ENCODE assay signal across 20 mouse cellular contexts in the genomic region with DNA sequence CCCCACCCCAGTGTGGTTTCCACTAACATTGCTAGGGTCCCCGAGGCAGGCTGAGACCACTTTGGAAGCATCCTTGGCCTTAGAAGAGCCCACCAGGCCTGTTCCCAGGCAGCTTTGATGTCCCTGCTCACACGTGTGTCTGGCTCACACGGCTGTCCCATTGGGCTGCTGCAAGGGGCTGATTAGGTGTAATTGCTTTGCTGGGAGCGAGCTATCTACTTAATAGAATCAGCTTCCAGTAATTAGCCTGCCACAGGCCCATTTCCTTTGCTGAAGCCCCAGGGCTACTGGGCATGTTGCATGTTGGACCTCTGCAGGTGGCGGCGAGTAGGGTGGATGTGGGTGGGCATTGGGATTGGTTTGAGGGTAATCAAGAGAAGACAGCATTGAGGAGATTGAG. TPM values are rescaled to one million over a fixed set of nuclear protein-coding genes. Genes with fewer than 3 reads are reported as not detected.
"Had no signal": no experiment of that assay in that cellular context is flagged by ENCODE, and none has a peak within 500 bp of the region (broad histone marks: within the 10 kb centered on the region; RNA-seq: fewer than 3 reads in every experiment).

No protein-coding gene starts in this region.

- H3K36me3 ChIP-seq: limb, embryonic 10.5 days; liver, embryonic 15.5 days; midbrain, embryonic 12.5 days; neural tube, embryonic 12.5 days; stomach, embryonic 15.5 days had no signal

- H3K27me3 ChIP-seq: stomach, embryonic 15.5 days had no signal

- H3K4me3 ChIP-seq: left cerebral cortex, adult 2 months; limb, embryonic 10.5 days; liver, embryonic 15.5 days; megakaryocyte, embryonic 14.5 days; midbrain, embryonic 12.5 days; neural tube, embryonic 12.5 days; stomach, embryonic 15.5 days had no signal

- H3K27ac ChIP-seq: left cerebral cortex, adult 2 months; limb, embryonic 10.5 days; liver, embryonic 15.5 days; macrophage; midbrain, embryonic 12.5 days; neural tube, embryonic 12.5 days; stomach, embryonic 15.5 days had no signal

- H3K4me1 ChIP-seq: midbrain, embryonic 12.5 days; neural tube, embryonic 12.5 days; stomach, embryonic 15.5 days had no signal

- H3K9me3 ChIP-seq: limb, embryonic 10.5 days; liver, embryonic 15.5 days; megakaryocyte, embryonic 14.5 days; midbrain, embryonic 12.5 days; neural tube, embryonic 12.5 days; stomach, embryonic 15.5 days had no signal

- H3K4me2 ChIP-seq: liver, embryonic 11.5 days; liver, embryonic 15.5 days; lung, embryonic 14.5 days; midbrain, embryonic 12.5 days; neural tube, embryonic 12.5 days; stomach, embryonic 15.5 days had no signal

- H3K9ac ChIP-seq: liver, embryonic 15.5 days; lung, embryonic 14.5 days; midbrain, embryonic 12.5 days; neural tube, embryonic 12.5 days; stomach, embryonic 15.5 days had no signal

- DNase-seq: kidney, postnatal 25 days; lung, embryonic 14.5 days; lung, postnatal 14 days; right cerebral cortex, postnatal 14 days; thymus, adult 2 months; thymus, postnatal 25 days had no signal

RNA-seq across cellular contexts. Expression of a gene that starts 7.2 kb away (rescaled TPM):
- total RNA-seq: neutrophil, adult 5-6 weeks had no signal
- polyA plus RNA-seq: macrophage had no signal

RNA-seq across cellular contexts. Expression of a gene that starts 35.1 kb away (rescaled TPM):
- total RNA-seq: layer of hippocampus, postnatal 25 days; left cerebral cortex, adult 2 months; left cerebral cortex, postnatal 14 days; neutrophil, adult 5-6 weeks had no signal
- polyA plus RNA-seq: kidney, embryonic 16.5 days; limb, embryonic 10.5 days; liver, embryonic 11.5 days; liver, embryonic 15.5 days; lung, embryonic 14.5 days; macrophage; midbrain, embryonic 12.5 days; neural tube, embryonic 12.5 days; spleen, adult 2 months; stomach, embryonic 15.5 days; thymus, adult 2 months had no signal
